Mouse (Mus musculus): ENCODE data around the gene Rbfox3. TPM values are rescaled to one million over a fixed set of nuclear protein-coding genes. Genes with fewer than 3 reads are reported as not detected.

The Rbfox3 gene
- polyA plus RNA-seq, 1 experiment from 2014 or later, result 3.9 TPM

DNA sequence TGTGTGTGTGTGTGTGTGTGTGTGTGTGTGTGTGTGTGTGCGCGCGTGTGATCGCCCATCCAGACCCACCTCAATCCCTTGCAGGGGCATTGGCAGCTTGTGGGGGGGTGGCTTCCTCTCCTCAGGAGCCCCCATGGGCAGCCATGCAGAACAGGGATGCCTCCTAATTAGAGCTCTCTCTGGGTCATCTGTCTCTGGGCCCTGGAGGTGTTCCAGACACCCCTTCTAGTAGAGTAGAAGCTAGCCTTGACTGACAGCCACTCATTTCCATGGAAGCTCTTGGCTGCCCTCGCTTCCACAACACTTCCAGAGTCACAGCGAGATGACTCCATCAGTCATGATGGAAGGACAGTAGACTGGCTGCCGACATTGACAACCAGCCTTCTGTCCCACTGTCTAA, 140.6 kb downstream of the Rbfox3 start:
- peaks cover 8% of the 10 kb centered on the region; the same call in 1 of the 2 replicates for H3K27me3 ChIP-seq
- 89% methylated on average over 3 of the region's 7 CpGs for WGBS
- no peak overlapping the region for H3K27ac ChIP-seq
- H3K36me3 ChIP-seq, result no peaks in the 10 kb centered on the region
- ATAC-seq (ENCODE audit: insufficient number of reproducible peaks, insufficient read depth, low FRiP score, low TSS enrichment), result no peak
- H3K4me1 ChIP-seq, result peaks cover 2% of the 10 kb centered on the region; the same call in 1 of the 2 replicates
- H3K9ac ChIP-seq, result no peak overlapping the region
- no peak overlapping the region for H3K4me2 ChIP-seq (replicated peaks)
- H3K9me3 ChIP-seq, result no peaks in the 10 kb centered on the region
- H3K4me3 ChIP-seq, result no peak overlapping the region

DNA sequence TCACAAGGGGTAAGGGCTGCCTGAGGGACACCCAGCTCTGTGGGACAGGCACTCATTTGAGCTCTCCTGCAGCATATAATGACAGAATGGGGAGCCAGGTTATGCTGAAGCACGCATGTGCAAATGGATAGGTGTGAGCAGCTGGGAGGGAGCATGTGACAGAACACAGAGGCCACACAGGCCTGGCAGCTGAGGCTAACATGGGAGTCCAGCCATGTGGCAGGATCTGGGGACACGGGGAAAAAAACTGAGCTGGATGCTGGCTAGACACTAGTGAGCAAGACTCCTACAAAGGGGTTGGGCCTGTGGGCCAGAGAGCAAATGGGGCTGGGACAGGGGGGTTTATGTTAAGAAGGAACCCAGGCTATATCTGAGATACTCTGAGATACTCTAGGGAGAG, 141.9 kb downstream of the Rbfox3 start:
- Histone ChIP-seq H3K9me3 (no peaks in the 10 kb centered on the region), H3K4me2 (replicated peaks) (no peak overlapping the region), H3K27me3 (peaks cover 8% of the 10 kb centered on the region; the same call in 1 of the 2 replicates), H3K4me1 (peaks cover 2% of the 10 kb centered on the region; the same call in 1 of the 2 replicates), H3K4me3 (no peak overlapping the region), H3K36me3 (no peaks in the 10 kb centered on the region), H3K27ac (no peak overlapping the region), H3K9ac (no peak overlapping the region)
- 70% methylated on average over 2 of the region's 2 CpGs for WGBS
- ATAC-seq (ENCODE audit: insufficient number of reproducible peaks, insufficient read depth, low FRiP score, low TSS enrichment), result no peak

- Histone ChIP-seq H3K4me1 (peaks cover 2% of the 10 kb centered on the region; the same call in 1 of the 2 replicates), H3K36me3 (no peaks in the 10 kb centered on the region), H3K9me3 (no peaks in the 10 kb centered on the region), H3K4me2 (replicated peaks) (no peak overlapping the region), H3K27ac (no peak overlapping the region), H3K9ac (no peak overlapping the region), H3K4me3 (no peak overlapping the region), H3K27me3 (peaks cover 3% of the 10 kb centered on the region; the same call in 1 of the 2 replicates)
- ATAC-seq (ENCODE audit: insufficient number of reproducible peaks, insufficient read depth, low FRiP score, low TSS enrichment), result no peak
- 77% methylated on average over 3 of the region's 3 CpGs for WGBS
Measured at GRCm38 (mm10) chr11:118768441-118768840, 143.0 kb downstream of the Rbfox3 start.

DNA sequence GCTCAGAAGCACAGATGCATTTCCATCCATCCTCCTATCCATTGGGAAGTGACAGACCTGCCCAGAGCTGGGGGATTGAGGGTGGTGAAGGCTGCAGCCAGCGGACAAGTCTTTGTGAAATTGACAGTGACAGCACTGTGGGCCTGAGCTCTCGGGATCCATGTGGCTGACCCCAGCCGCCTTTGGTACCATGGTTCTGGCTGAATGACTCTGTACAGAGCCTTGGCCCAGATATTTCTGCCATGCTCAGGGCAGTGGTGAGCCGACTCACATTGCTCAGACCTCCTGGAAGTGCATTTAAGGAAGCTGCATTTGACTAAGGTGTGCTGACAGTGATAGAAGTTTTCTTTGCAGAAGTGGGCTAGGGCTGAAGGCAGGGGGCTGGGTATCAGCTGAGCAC, 144.0 kb downstream of the Rbfox3 start:
- H3K27ac ChIP-seq, result no peak overlapping the region

DNA sequence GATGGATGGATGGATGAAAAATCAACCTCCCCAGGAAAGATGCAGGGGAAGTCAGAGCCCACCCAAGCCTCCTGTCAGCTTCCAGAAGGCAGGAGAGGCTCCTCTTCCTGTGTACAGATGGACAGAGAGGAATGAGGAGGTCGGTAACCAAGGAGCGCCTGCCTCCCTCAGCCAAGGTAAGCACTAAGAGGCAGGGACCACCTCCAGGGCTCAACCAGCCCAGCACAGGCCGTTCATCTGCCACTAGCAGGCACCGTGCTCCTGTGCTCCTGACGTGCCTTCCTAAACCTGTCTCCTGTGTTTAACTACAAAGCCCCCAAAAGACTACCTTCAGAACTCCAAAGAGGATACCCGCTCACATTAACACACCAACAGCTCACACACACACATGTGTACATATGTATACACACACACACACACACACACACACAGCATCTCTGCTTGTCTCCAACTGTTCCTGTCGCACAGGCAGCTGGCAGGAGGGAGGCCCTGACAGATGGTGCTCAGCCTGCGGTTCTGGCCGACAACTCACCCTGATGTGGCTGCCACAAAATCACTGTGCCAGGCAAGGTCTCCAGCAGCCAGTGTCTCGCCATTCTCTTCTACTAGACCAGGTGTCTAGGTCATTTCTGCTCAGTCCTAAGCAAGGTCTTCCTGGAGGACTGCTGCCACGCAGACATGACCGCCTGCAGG, 151.0 kb downstream of the Rbfox3 start:
- no peak overlapping the region for H3K4me3 ChIP-seq
- no peak for ATAC-seq (ENCODE audit: insufficient number of reproducible peaks, insufficient read depth, low FRiP score, low TSS enrichment)
- 80% methylated on average over 12 of the region's 12 CpGs for WGBS

More for the DNA sequence above, 144.0 kb downstream of the Rbfox3 start:
- Histone ChIP-seq H3K4me2 (replicated peaks) (no peak overlapping the region), H3K36me3 (no peaks in the 10 kb centered on the region), H3K27me3 (no peaks in the 10 kb centered on the region), H3K4me3 (no peak overlapping the region), H3K4me1 (peaks cover 2% of the 10 kb centered on the region; the same call in 1 of the 2 replicates), H3K9ac (no peak overlapping the region), H3K9me3 (no peaks in the 10 kb centered on the region)
- 57% methylated on average over 4 of the region's 4 CpGs for WGBS
- ATAC-seq (ENCODE audit: insufficient number of reproducible peaks, insufficient read depth, low FRiP score, low TSS enrichment), result no peak

DNA sequence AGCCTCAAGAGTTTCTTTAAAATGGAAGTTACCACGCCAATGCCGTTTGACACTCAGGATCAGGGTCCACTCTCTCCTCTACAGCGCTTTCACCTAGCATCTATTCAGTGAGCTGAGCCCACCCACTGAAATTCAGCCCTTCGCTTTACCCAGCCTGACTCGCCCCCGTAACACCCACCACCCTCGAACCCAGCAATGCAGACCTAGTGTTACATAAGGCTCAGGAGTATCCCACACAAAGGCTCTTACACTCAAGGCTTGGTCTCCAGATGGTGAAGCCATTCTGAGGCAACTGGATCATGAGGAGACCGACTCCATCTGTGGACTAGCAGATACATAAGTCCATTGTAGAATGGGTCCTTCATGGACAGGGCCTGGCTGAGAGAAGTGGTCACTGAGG, 152.2 kb downstream of the Rbfox3 start:
- no peaks in the 10 kb centered on the region; the same call in 1 of the 2 replicates for H3K4me1 ChIP-seq
- H3K4me3 ChIP-seq, result no peak overlapping the region
- no peaks in the 10 kb centered on the region for H3K9me3 ChIP-seq
- H3K27me3 ChIP-seq, result 0 out of 2 replicates have a peak, but pooled peaks cover 4% of the 10 kb centered on the region
- no peaks in the 10 kb centered on the region for H3K36me3 ChIP-seq
- H3K27ac ChIP-seq, result no peak overlapping the region
- ATAC-seq (ENCODE audit: insufficient number of reproducible peaks, insufficient read depth, low FRiP score, low TSS enrichment), result no peak
- no peak overlapping the region for H3K9ac ChIP-seq
- 87% methylated on average over 8 of the region's 8 CpGs for WGBS
- H3K4me2 ChIP-seq (replicated peaks), result no peak overlapping the region

More for the DNA sequence above, 151.0 kb downstream of the Rbfox3 start:
- Histone ChIP-seq H3K9me3 (no peaks in the 10 kb centered on the region), H3K9ac (no peak overlapping the region), H3K36me3 (no peaks in the 10 kb centered on the region), H3K4me2 (replicated peaks) (no peak overlapping the region), H3K27ac (no peak overlapping the region), H3K4me1 (no peaks in the 10 kb centered on the region), H3K27me3 (no peaks in the 10 kb centered on the region)

- 86% methylated on average over 10 of the region's 10 CpGs for WGBS
- Histone ChIP-seq H3K4me2 (replicated peaks) (no peak overlapping the region), H3K4me1 (no peaks in the 10 kb centered on the region; the same call in 1 of the 2 replicates), H3K27me3 (0 out of 2 replicates have a peak, but pooled peaks cover 4% of the 10 kb centered on the region), H3K4me3 (no peak overlapping the region), H3K9ac (no peak overlapping the region), H3K9me3 (no peaks in the 10 kb centered on the region), H3K27ac (no peak overlapping the region), H3K36me3 (no peaks in the 10 kb centered on the region)
- no peak for ATAC-seq (ENCODE audit: insufficient number of reproducible peaks, insufficient read depth, low FRiP score, low TSS enrichment)
Measured at GRCm38 (mm10) chr11:118758277-118758990, 153.0 kb downstream of the Rbfox3 start.

GRCm38 (mm10) chr11:118757488-118757887, 153.9 kb downstream of the Rbfox3 start:
- H3K4me2 ChIP-seq (replicated peaks), result no peak overlapping the region
- no peak overlapping the region for H3K4me3 ChIP-seq
- no peak overlapping the region for H3K27ac ChIP-seq
- no peaks in the 10 kb centered on the region; the same call in 1 of the 2 replicates for H3K4me1 ChIP-seq
- 0 out of 2 replicates have a peak, but pooled peaks cover 4% of the 10 kb centered on the region for H3K27me3 ChIP-seq
- no peaks in the 10 kb centered on the region for H3K9me3 ChIP-seq
- H3K9ac ChIP-seq, result no peak overlapping the region
- no peak for ATAC-seq (ENCODE audit: insufficient number of reproducible peaks, insufficient read depth, low FRiP score, low TSS enrichment)
- H3K36me3 ChIP-seq, result no peaks in the 10 kb centered on the region
- WGBS, result 66% methylated on average over 1 of the region's 1 CpGs

- Histone ChIP-seq H3K36me3 (no peaks in the 10 kb centered on the region), H3K27ac (no peak overlapping the region), H3K4me3 (no peak overlapping the region), H3K9me3 (no peaks in the 10 kb centered on the region), H3K9ac (no peak overlapping the region), H3K4me2 (replicated peaks) (no peak overlapping the region), H3K27me3 (0 out of 2 replicates have a peak, but pooled peaks cover 4% of the 10 kb centered on the region), H3K4me1 (no peaks in the 10 kb centered on the region; the same call in 1 of the 2 replicates)
- no peak for ATAC-seq (ENCODE audit: insufficient number of reproducible peaks, insufficient read depth, low FRiP score, low TSS enrichment)
- WGBS, result 84% methylated on average over 17 of the region's 17 CpGs
Measured at GRCm38 (mm10) chr11:118755003-118755402, 156.4 kb downstream of the Rbfox3 start.

DNA sequence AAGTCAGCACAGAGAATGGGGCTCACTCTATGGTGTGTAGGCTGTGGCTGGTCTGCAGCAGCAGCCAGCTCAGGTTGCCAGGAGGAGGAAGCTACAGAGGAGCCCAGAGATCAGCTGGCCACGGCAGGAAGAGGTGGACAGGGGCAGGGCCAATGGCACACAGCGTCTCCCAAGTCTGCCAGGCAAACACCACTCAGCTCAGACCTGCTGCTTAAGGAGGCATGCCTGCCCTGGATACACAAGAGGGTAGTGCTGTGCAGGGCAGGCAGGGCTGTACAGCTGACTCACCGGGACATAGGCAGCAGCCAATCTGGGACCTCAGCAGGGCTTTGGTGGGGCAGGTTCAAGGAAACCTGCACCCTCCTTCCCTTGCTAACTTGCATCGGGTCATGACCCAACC, 156.9 kb downstream of the Rbfox3 start:
- no peak for ATAC-seq (ENCODE audit: insufficient number of reproducible peaks, insufficient read depth, low FRiP score, low TSS enrichment)
- H3K4me3 ChIP-seq, result no peak overlapping the region
- 0 out of 2 replicates have a peak, but pooled peaks cover 4% of the 10 kb centered on the region for H3K27me3 ChIP-seq
- H3K9me3 ChIP-seq, result no peaks in the 10 kb centered on the region
- H3K4me1 ChIP-seq, result no peaks in the 10 kb centered on the region; the same call in 1 of the 2 replicates
- H3K27ac ChIP-seq, result no peak overlapping the region
- H3K9ac ChIP-seq, result no peak overlapping the region
- no peaks in the 10 kb centered on the region for H3K36me3 ChIP-seq
- 53% methylated on average over 4 of the region's 4 CpGs for WGBS
- no peak overlapping the region for H3K4me2 ChIP-seq (replicated peaks)

DNA sequence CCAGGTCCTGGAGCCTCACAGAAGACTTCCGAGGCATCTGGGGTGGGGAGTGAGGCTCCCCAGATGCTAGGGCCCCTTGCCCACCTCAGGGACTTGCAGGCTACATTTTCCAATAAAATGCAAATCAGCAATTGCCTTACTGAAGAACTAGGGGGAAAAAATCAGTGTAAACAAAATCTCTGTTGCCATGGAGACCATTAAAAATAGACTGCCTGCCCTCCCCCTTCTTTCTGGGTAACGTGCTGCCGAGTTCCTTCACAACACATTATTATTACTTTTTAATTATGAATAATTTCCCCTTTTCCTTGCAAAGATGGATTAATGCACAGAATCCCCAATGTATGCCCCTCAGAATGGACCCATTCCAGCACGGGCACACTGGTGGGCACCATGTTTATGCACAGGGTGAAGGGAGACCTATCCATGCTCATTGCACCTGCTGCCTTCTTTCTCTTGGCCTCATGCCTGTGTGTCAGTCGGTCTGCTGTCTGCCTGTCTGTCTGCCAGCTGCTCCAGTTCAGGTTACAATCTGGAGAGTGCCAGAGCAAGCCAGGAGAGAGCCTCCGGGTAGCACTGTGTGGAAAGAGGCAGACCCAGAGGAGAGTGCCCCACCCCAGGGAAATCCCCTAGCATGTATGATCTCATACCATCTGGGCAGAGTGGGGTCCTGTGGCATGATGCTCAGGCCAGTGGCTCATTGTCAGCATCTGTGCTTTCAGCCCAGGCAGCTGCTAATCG, 159.3 kb downstream of the Rbfox3 start:
- ATAC-seq (ENCODE audit: insufficient number of reproducible peaks, insufficient read depth, low FRiP score, low TSS enrichment), result no peak
- Histone ChIP-seq H3K27ac (no peak overlapping the region), H3K4me1 (no peaks in the 10 kb centered on the region; the same call in 1 of the 2 replicates), H3K27me3 (peaks cover 8% of the 10 kb centered on the region; the same call in 1 of the 2 replicates), H3K9ac (no peak overlapping the region), H3K9me3 (no peaks in the 10 kb centered on the region), H3K4me3 (no peak overlapping the region), H3K36me3 (no peaks in the 10 kb centered on the region), H3K4me2 (replicated peaks) (no peak overlapping the region)
- 65% methylated on average over 7 of the region's 7 CpGs for WGBS
